Mouse (Mus musculus) bone marrow macrophage, adult 2 months (primary cell): ENCODE data around the gene Padi6.

ENCODE experiments used
- CTCF ChIP-seq: IDR thresholded peaks from 2 replicates; pipeline ENCODE4 v1.5.1; 2012; ENCODE audit warnings: low read depth, mild to moderate bottlenecking, low read length, moderate library complexity
- POLR2A ChIP-seq: IDR thresholded peaks from 2 replicates; pipeline ENCODE4 v1.6.1; 2012; ENCODE audit warnings: mild to moderate bottlenecking, low read depth, low read length, borderline replicate concordance

GRCm38 (mm10) chr4:140709617-140710016, 32.8 kb downstream of the Padi6 start:
- no peak for TF ChIP-seq POLR2A
- no peak for TF ChIP-seq CTCF
